Mouse (Mus musculus) heart, adult 11 months (tissue): ENCODE data around the gene Shc3.

ENCODE experiments used
- DNase-seq: peaks from one replicate; pipeline ENCODE4 v3.0.0; 2022

The Shc3 gene

DNA sequence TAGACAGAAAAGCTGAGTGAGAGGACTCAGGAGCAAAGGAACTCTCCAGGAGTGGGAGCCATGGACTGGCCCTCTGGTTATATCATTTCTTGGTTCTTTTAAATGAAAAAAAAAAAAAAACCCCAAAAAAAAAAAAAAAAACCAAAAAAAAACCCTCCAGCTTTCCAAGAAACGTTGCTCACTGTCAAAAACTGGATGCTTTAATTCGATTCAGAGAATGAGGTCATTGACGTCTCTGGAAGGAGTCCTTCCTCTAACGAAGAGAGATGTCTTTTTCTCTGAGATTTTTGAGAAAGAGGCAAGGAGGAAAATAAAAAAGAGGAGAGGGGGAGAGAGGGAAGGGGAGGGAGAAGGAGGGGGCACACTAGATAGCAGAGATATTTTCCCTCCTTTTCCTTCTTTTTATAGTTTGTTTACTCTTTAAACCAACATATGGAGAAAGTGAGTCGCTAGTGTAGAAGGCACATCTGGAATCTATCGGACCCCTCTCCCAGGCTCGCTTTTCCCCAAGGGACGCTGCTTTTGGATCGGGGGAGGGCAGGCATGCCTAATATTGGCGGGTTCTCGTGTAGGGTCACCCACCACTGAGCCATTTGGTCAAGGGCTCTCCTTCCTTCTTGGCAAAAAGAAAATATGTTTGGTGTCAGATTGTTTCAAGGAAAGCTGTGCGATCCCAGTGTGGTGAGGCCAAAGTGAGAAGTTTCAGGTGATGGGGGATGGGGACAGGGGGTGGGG, 157.4 kb downstream of the Shc3 start:
- DNase-seq, result peak; percentile 91

DNA sequence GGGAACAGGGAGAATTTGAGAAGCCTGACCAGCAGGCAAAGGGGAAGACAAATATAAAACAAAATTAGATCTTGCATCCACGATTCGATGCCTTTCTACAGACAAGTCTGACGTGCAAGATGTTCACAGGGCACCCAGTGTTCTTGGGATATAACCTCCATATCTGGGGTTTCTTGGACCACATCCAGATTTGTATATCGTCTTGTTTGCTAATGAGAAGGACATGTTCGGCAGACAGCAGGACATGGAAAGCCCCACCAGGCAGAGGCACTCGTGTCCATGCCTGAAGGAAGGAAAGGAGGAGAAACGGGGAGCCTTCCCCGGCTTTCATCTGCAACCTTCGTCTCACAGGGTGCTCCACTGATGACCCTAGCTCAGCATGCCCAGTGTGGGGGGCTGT, 158.0 kb downstream of the Shc3 start:
- peak; percentile 84 for DNase-seq

DNA sequence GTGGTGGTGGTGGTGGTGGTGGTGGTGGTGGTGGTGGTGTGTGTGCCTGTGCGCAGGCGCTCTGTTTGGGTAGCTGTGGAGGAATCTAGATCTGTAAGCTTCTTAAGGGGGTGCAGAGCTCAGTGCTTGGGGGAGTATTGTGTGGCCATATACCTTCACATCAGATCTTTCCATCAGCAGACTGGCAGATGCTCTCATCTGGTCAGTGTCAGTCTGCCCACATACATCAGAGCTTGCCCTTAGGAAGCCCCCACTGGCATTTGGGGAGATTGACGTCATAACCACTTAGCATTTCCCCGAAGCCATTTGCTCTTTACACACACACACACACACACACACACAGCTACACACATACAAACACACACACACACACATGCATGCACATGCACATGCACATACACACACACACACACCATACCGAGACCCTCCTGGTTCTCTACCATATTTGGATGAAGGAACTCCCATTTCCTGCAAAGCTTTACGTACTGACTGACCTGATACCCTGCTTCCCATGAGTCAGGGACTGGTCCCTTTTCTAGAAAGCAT, 159.2 kb downstream of the Shc3 start:
- no peak for DNase-seq

DNA sequence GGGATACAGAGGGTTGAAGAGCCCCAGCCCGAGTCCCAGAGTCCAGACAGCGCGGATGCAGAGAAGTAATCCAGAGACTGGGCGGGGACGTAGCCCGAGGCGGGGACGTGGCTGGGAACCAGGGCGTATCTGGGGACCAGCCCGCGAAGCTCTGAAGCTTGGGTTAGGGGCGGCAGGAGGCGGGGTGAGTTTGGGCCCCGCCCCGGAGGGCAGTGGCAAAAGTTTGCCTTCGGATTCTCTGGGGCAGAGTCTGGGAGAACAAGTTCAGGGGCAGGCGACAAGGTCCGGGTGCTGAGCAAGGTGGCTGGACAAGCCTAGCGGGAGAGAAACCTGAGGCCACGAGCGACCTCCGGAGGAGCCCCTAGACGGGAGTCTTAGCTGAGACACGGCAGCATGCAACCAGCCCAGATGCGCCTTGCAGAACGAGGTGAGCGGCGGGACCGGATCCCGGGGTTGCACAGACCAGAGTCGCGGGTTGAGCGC, 160.7 kb downstream of the Shc3 start, which contains the start of gene S1pr3:
Gene S1pr3 (plus strand): TSS at position 121 of the 483 bp plus-strand sequence.
- DNase-seq, result peak; percentile 99

DNA sequence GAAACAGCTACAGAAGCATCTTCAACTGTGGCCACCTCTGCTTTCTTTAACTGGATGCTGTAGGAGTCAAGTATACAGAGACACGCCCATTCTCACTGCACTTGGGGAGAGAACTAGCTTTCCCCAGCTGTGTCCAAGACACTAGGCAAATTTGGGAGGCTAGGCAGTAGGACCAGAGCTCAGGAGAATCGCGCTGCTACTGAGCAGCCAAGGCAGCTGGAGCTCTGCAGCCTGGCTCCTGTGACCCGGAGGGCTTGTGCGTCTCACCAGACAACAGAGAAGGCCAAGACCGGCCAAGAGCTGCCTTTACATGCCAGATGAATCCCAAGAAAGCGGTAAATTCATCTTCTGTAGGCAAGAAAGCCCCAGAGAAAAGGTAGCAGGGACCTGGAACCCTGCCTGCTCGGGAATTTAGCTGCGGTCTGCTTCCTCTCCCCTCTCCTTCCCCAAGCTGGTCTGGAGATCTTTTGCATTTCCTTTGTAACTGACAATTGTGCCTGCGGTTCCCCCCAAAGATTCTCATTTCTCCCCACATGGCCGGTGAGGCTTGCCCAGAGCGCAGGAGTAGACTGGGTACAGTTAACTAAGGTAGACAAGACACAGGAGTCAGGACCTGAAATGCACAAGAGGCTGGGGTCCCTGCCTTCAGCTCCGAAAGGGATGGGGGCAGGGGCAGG, 161.5 kb downstream of the Shc3 start:
- peak; percentile 96 for DNase-seq

DNA sequence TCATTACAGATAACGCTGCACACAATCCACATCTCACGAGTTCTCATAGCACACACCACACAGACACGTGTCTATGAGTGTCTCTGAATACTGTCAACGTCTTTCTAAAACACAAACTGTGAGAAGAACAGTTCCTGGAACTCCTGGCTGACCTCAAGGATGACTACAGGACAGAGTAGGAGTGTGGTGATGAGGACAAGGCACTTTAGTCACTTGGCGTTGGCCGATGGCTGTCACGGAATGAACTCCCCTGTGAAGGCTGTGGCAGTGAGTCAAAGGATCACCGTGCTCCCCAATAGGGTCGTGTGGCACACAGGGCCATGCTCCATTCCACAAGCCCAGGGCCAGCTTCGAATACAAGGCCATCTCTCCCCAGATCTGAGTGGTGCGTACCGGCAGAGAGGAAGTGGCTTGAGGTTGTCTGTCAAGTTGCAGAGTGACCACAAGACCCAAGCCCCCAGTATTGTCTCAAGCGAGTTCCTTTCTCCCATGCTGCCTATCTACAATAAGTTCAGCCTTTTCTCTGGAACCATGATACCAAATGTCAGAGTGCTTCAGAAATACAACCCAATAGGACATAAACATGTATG, 163.4 kb downstream of the Shc3 start:
- DNase-seq, result no peak

DNA sequence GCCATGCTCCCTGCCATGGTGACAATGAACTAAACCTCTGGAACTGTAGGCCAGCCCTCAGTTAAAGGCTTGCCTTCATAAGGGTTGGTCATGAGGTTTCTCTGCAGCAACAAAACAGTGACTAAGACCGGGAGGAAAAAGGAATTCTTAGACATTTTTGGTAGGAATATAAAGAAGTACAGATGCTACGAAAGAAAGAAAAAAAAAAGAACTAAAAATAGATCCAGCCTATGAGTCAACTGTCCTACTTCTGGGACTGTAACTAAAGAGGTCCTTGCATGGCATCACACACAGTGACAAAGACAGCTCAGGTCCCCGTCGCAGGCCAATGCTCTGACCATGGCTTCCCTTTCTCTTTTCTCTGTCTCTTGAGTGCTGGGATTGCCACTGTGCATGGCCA, 164.7 kb downstream of the Shc3 start:
- no peak for DNase-seq

DNA sequence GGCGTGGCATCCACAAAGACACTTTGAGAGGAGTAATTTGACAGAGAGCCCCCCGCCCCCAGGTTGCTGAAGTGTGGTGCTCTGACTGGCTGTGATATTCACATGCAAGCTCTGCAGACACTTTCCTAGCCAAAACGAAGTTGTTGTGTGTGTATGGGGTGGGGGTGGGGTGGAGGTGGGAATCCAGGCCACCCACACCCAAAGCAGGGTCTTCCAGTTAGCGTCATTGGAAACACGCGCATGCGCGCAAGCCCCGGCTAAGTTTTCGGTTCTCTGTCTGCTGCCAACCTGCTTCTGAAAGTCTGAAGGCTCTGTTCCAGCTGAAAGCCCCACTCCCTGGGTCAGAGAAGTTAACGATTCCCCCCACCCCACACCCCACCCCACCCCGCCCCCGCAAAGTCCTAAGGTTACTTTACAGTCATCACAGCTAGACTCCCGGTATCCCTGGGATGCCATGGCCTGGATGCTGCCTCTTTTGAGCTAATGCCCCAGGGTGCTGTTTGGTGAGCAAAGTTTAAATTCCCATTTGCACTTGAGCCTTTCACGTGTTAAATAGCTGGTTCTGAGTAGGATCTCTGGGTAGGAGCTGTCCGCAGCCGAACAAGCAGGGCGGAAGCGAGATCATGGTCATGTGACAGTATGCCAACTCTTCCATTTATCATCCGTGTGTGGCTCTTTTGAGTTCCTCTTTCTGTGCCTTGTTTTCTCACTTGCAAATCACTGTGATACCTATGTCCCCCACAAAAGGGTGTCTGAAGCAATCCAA, 168.3 kb downstream of the Shc3 start:
- DNase-seq, result no peak

DNA sequence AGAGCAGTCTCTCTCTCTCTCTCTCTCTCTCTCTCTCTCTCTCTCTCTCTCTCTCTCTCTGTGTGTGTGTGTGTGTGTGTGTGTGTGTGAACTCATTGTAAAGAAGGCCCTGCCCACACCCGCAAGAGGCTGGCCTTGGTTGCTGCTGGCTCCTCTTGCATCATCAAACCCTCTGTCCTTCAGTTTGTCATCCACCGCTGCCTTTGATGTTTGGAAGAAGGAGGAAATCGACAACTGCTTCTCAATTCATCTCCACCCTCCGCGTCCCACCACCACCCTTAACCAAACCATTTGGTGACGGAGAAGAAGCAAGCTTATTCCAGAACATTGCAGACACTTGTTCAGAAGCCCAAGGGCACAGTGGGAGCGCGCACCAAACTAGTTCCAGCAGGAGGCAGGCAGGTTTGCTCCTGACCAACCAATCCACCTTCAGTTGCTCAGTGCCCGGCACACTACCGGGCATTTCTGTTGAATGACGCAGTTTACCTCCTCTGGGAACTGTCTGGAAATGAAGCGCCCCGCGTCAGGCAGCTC, 169.0 kb downstream of the Shc3 start:
- DNase-seq, result no peak

DNA sequence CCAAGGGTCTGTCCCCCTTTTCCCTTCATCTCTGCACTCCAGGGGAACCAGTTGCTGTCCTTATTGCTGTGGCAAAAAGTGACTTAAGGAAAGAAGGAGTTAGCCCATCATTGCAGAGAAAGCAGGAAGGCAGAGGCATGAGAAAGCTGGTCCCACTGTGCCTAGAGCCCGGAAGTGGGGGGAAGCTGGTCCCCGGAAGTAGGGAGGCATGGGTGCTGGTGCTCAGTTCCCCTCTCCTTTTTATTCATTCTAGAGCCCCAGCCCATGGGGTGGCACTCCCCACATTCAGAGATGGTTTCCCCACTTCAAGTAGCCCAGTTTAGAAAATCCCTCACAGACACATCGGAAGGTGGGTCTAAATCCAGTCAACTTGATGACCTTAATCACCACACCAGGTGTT, 169.7 kb downstream of the Shc3 start:
- no peak for DNase-seq

DNA sequence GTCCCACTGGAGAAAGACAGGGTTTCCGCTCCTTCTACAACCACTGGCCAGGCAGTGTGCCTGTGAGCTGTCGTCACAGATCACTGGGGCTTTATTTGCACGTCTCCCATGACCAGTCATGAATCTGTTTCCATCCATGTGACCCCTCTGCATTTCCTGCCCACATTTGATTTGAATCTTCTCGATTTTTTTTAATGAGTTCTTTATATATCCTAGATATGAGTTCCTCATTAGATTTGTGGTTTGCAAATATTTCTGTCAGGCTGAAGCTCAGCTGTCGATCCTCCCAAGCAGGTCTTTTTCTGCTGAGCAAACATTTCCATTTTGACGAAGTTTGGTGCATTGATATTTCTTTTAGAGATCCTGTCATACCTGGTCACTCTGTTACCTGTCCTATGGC, 171.4 kb downstream of the Shc3 start:
- DNase-seq, result no peak

DNA sequence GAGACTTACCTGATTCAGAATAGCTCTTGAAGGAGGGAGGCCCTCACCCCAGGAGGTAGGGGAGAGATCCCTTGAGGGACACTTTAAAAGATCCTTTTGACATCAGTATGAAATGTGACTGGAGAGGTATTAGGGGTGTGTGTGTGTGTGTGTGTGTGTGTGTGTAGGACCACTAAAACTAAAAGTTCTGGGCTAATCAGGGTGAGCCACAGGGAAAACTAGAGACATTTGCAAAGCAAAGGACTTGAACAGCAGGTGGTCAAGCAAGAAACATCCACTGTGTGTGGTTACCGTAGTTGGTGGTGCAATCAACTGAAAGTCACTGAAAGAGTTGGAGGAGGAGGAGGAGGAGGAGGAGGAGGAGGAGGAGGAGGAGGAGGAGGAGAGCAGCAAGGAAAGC, 177.0 kb downstream of the Shc3 start:
- DNase-seq, result no peak

DNA sequence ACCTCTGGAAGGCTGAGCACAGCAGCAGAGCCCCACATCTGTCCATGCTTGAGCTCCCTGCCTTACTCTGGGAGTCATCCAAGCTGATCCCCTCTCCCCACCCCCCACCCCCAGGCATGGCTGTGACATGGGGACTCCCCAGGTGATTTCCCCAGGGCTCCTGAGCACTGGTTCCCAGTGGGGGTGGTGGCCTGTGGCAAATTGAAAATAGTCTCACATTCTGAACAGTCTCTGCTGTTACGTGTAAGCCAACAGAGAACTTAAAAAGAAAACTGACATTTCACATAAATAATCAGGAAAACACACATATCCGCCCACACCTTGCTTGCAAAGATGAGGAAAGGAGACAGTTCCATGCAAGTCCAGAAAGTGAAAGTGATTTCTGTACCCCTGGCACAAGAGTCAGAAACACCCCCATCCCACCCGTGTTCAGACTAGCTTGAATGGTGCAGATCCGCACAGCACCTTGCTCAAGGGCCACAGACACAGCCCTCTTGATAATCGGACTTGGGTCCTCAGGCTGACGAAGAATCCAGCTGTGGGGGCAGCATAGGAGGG, 177.8 kb downstream of the Shc3 start:
- DNase-seq, result no peak

DNA sequence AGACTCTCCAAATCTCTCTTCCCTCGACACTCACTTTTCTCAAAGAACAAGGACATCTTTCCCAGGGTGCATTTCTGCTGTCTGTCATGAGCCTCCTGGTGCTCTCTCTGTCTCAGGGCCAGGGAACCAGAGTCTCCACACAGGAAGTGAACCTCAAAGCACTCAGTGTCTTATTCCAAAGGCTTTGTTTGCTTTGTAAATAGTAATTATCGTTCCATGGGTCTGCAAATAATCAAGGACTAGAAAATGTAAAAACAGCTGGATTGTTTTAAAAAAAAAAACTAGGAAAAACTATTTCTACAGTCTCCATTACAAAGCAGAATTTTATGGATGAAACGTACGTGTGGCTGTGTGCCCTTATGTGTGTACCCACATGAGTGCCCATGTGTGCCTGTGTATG, 178.8 kb downstream of the Shc3 start:
- no peak for DNase-seq

DNA sequence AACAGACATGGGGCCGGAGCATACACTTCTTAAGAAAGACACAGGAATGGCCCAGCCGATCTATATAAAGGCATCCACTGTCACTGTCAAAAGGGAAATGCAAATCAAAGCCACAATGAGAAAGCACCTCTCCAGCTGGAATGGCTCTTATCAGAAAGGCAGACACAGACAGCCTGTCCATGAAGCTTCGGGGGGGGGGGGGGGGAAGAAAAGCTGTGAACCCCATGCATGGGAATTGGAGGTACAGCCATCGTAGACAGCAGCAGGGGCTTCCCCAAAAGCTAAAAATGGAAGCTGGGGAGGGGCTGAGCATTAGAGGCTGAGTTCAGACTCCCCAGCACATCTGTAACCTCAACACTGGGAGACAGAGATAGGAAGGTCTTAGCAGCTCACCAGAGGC, 181.3 kb downstream of the Shc3 start:
- DNase-seq, result no peak

DNA sequence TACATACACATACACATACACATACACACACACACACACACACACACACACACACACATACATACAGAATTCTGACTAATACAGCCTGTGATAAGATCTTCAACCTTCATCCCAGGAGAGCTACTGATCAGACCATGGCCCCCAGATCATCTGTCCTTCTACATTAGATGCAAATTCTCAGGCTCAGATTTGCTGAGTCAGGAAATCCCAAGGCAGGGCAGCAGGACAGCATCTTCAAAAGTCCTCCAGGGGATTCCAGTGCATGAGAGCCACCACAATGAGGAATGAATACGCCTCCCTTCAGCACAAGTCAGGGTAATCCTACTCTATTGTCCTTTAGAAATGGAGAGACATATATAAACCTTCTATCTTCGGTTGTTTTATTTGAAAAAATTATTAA, 184.3 kb downstream of the Shc3 start:
- no peak for DNase-seq

DNA sequence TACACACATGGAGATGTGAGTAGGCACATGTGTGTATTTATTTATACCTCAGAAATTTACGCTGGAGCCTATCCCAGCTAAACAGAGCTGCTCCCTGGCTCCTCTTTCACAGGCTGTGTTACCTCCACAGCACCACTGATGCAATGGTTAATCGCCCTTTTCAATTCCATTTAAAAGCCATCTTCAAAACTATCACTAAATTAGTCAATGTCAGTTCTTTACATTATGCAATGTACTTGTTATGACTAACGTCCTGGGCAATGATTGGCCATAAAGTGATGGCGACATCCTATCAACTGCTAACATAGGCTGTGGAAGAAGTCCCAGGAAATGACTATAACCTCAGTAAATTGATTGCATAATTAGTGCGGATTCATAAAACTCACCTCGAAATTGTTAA, 187.7 kb downstream of the Shc3 start:
- DNase-seq, result no peak
